Mouse (Mus musculus): ENCODE measurements around the gene Cyp24a1.

Gene Cyp24a1

DNA sequence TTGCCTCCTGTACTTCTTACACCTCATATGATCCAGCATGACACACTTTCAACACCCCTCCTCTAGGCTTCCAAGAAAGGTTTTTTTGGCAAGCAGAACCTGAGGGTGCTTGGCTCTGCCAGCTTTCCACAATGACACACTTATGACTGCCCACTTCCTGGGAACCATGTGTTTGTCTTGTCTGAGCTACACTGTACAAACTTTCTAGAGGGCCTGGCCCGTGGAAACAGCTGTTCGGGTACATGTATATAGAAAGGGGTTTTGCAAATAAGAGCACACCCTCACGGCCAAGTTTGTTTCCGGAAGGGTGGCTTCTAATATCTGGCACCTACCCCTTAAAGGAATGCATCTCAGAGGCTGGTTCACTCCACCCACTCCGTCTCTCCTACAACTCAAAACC lies 51.1 kb downstream of the Cyp24a1 start:
- in situ Hi-C loops (cut with MboI, MseI): no loop called here

- in situ Hi-C loops (cut with MboI, MseI): loop anchor here (5.0 kb wide), 2 partner anchors 65 to 435 kb away; no protein-coding TSS in a partner anchor
Measured at GRCm38 (mm10) chr2:170442535-170442934, 54.4 kb downstream of the Cyp24a1 start.

DNA sequence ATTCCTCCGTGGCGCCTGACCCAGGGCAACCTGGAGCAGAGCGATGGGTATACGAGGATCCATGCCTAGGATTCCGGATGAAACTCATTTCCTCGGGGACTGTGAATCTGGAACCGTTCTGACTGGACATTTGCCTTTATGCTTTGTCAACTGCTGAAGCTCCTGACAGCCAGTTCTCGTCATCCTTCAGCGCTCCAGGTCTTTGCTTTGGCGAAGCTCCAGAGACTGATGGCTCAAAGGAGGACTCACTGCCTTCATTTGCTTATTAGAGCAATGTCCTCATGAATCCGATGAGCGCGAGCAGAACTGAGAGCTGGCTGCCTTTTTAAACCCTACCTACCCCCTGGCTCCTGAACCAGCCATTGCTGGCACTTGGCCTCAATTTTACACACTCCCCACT lies 58.2 kb downstream of the Cyp24a1 start:
- in situ Hi-C loops (cut with MboI, MseI): no loop called here

GRCm38 (mm10) chr2:170436204-170436603 lies 60.7 kb downstream of the Cyp24a1 start:
- in situ Hi-C loops (cut with MboI, MseI): no loop called here

Data from T-helper 2 cell (primary cell).